Mouse (Mus musculus) olfactory bulb, adult 2 months (tissue): Measurements from ENCODE around the gene Ripk4.

Source experiments
- CTCF ChIP-seq: fragments of 200-500 bp; IDR thresholded peaks from 2 replicates; pipeline ENCODE4 v1.5.1; 2012; ENCODE audit warnings: low read depth, mild to moderate bottlenecking, low read length, moderate library complexity; ENCODE audit not compliant: insufficient read depth
- POLR2A ChIP-seq: fragments of 200-500 bp; IDR thresholded peaks from 2 replicates; pipeline ENCODE4 v1.6.1; 2012; ENCODE audit warnings: mild to moderate bottlenecking, low read depth, low read length, moderate library complexity; ENCODE audit not compliant: insufficient read depth

GRCm38 (mm10) chr16:97712129-97712528 is 51.5 kb downstream of the Ripk4 start:
- TF ChIP-seq CTCF: no peak
- TF ChIP-seq POLR2A: no peak
